Mouse (Mus musculus) forebrain, embryonic 14.5 days (tissue): ENCODE data around the gene Epc2. TPM values are rescaled to one million over a fixed set of nuclear protein-coding genes. Genes with fewer than 3 reads are reported as not detected.

ENCODE experiments used
- ATAC-seq: fragments of 200-750 bp; cut with Nextera tagmentation; 2 replicates; pipeline ENCODE4 v1.8.0; 2017; ENCODE audit warnings: mild to moderate bottlenecking, moderate library complexity
- DNase-seq: peaks from one replicate; pipeline ENCODE4 v3.0.0-alpha.2; 2015; ENCODE audit warnings: low spot score
- H3K27ac ChIP-seq: fragments of 300-500 bp; sonication (generic); 2 replicates; pipeline ENCODE4 v1.5.1; 2014; ENCODE audit warnings: low read depth, mild to moderate bottlenecking, control low read depth, low read length, moderate library complexity
- H3K27me3 ChIP-seq: fragments of 300-500 bp; sonication (generic); replicated peaks from 2 replicates; pipeline ENCODE4 v1.6.1; 2014; ENCODE audit warnings: low read length, control low read depth, mixed read lengths; ENCODE audit not compliant: control insufficient read depth, insufficient read depth
- H3K36me3 ChIP-seq: fragments of 300-500 bp; sonication (generic); 2 replicates; pipeline ENCODE4 v1.6.1; 2014; ENCODE audit warnings: low read length, control low read depth; ENCODE audit not compliant: control insufficient read depth, insufficient read depth
- H3K4me1 ChIP-seq: fragments of 300-500 bp; sonication (generic); 2 replicates; pipeline ENCODE4 v1.6.1; 2014; ENCODE audit warnings: antibody characterized with exemption, low read length, control low read depth; ENCODE audit not compliant: control insufficient read depth, insufficient read depth
- H3K4me2 ChIP-seq: fragments of 300-500 bp; sonication (generic); 2 replicates; pipeline ENCODE4 v1.6.1; 2014; ENCODE audit warnings: mild to moderate bottlenecking, control low read depth, low read length
- H3K4me3 ChIP-seq: fragments of 300-500 bp; sonication (generic); 2 replicates; pipeline ENCODE4 v1.5.1; 2014; ENCODE audit warnings: low read depth, low read length, control low read depth
- H3K9ac ChIP-seq: fragments of 300-500 bp; sonication (generic); 2 replicates; pipeline ENCODE4 v1.6.1; 2014; ENCODE audit warnings: mild to moderate bottlenecking, low read length, control low read depth, moderate library complexity
- H3K9me3 ChIP-seq: fragments of 300-500 bp; sonication (generic); replicated peaks from 2 replicates; pipeline ENCODE4 v1.6.1; 2016; ENCODE audit warnings: low read length, control low read depth, mixed read lengths; ENCODE audit not compliant: control insufficient read depth
- WGBS: fragments of 180-500 bp; shearing (Covaris S2); extraction: QIAGEN DNeasy Blood & Tissue Kit; methylation state at CpG from one replicate; pipeline ENCODE4 v1.1.7; 2014; 5-methylcytosine and 5-hydroxymethylcytosine counted together
- polyA plus RNA-seq: library from polyadenylated mRNA; unstranded; fragments of >200 nt; fragmentation: Nextera tagmentation; extraction: Ambion mirVana; gene quantifications from 2 replicates; pipeline ENCODE4 v1.2.1, GENCODE M21; 2014

Epc2 gene
- polyA plus RNA-seq, result 20.7 and 23.3 TPM in 2 replicates

GRCm38 (mm10) chr2:49450931-49451636 lies at the start of gene Epc2:
TSS of gene Epc2 (plus strand) at chr2:49451486.
- no peaks in the 10 kb centered on the region for H3K27me3 ChIP-seq
- peak within 1 kb of the TSS; percentile 100 for H3K27ac ChIP-seq
- ATAC-seq, result peak; percentile 83
- peak within 1 kb of the TSS; percentile 94 for H3K4me3 ChIP-seq
- 0% methylated on average over 55 of the region's 88 CpGs for WGBS
- H3K9me3 ChIP-seq, result no peaks in the 10 kb centered on the region
- peak; percentile 90 for DNase-seq
- peak within 1 kb of the TSS; percentile 97 for H3K9ac ChIP-seq
- H3K4me1 ChIP-seq, result peaks cover 15% of the 10 kb centered on the region
- H3K4me2 ChIP-seq, result peak within 1 kb of the TSS; percentile 73
- no peaks in the 10 kb centered on the region for H3K36me3 ChIP-seq

DNA sequence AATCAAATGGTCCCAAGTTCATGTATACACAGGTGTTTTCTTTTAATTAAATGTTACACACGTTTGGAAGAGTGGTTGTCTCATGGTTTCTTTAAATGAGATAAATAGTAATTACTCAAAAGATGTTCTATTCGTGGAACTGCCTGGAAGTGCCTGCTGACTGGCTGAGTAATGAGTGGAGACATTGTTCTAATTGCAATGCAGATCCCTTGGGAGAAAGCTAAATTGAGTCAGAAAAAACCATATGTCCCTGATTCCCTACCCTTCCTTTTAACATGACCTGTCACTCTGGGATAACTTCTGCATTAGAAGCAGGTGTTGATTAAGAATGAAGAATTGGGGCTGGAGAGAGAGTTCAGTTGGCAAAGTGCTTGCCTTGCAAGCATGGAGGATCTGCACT lies 45.3 kb upstream of the Epc2 start:
- Histone ChIP-seq H3K4me1 (no peaks in the 10 kb centered on the region), H3K9ac (no peak overlapping the region), H3K4me2 (no peak overlapping the region), H3K9me3 (no peaks in the 10 kb centered on the region), H3K36me3 (no peaks in the 10 kb centered on the region), H3K4me3 (no peak overlapping the region), H3K27me3 (no peaks in the 10 kb centered on the region), H3K27ac (no peak overlapping the region)
- DNase-seq (no peak), ATAC-seq (no peak)
- 28% methylated on average over 2 of the region's 2 CpGs for WGBS

- Histone ChIP-seq H3K36me3 (no peaks in the 10 kb centered on the region), H3K27ac (no peak overlapping the region), H3K9me3 (no peaks in the 10 kb centered on the region), H3K27me3 (no peaks in the 10 kb centered on the region), H3K4me1 (no peaks in the 10 kb centered on the region), H3K9ac (no peak overlapping the region), H3K4me2 (no peak overlapping the region), H3K4me3 (no peak overlapping the region)
- 87% methylated on average over 5 of the region's 5 CpGs for WGBS
- no peak for ATAC-seq
- DNase-seq, result no peak
Measured at GRCm38 (mm10) chr2:49411685-49412084, 39.6 kb upstream of the Epc2 start.

GRCm38 (mm10) chr2:49412576-49412975 lies 38.7 kb upstream of the Epc2 start:
- H3K4me3 ChIP-seq, result no peak overlapping the region
- no peaks in the 10 kb centered on the region for H3K27me3 ChIP-seq
- WGBS, result 72% methylated on average over 6 of the region's 6 CpGs
- no peak overlapping the region for H3K27ac ChIP-seq
- no peaks in the 10 kb centered on the region for H3K4me1 ChIP-seq
- no peaks in the 10 kb centered on the region for H3K9me3 ChIP-seq
- H3K36me3 ChIP-seq, result no peaks in the 10 kb centered on the region
- DNase-seq (no peak), ATAC-seq (no peak)
- no peak overlapping the region for H3K9ac ChIP-seq
- H3K4me2 ChIP-seq, result no peak overlapping the region

DNA sequence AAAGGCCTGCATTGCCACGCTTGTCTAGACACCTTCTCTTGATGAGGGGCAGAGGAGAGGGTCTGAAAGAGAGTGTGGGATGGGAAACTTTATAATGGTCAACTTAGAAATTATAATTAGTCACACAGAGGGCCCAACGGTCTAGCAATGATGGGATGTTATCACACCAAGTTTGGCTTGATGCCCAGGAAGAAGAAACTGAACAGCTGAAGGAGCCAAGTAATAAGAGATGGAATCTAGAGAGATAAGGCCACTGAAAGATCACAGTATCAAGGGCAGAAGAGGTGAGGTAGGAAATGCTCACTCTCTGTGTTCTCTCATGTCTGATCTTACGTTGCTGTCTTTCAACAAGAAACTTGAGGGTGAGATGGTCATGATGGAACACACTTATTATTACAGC lies 35.4 kb upstream of the Epc2 start:
- DNase-seq (no peak), ATAC-seq (no peak)
- Histone ChIP-seq H3K4me2 (no peak overlapping the region), H3K9ac (no peak overlapping the region), H3K36me3 (no peaks in the 10 kb centered on the region), H3K9me3 (no peaks in the 10 kb centered on the region), H3K27me3 (no peaks in the 10 kb centered on the region), H3K4me3 (no peak overlapping the region), H3K4me1 (no peaks in the 10 kb centered on the region), H3K27ac (no peak overlapping the region)
- 65% methylated on average over 3 of the region's 3 CpGs for WGBS

GRCm38 (mm10) chr2:49417018-49417604 lies 34.2 kb upstream of the Epc2 start:
- DNase-seq (no peak), ATAC-seq (no peak)
- H3K36me3 ChIP-seq, result no peaks in the 10 kb centered on the region
- H3K9ac ChIP-seq, result no peak overlapping the region
- no peak overlapping the region for H3K4me3 ChIP-seq
- H3K4me2 ChIP-seq, result no peak overlapping the region
- H3K9me3 ChIP-seq, result no peaks in the 10 kb centered on the region
- no peak overlapping the region for H3K27ac ChIP-seq
- WGBS, result 91% methylated on average over 10 of the region's 10 CpGs
- no peaks in the 10 kb centered on the region for H3K27me3 ChIP-seq
- H3K4me1 ChIP-seq, result no peaks in the 10 kb centered on the region

- Histone ChIP-seq H3K27ac (no peak overlapping the region), H3K4me2 (no peak overlapping the region)
- 87% methylated on average over 3 of the region's 3 CpGs for WGBS
Measured at GRCm38 (mm10) chr2:49420396-49420795, 30.9 kb upstream of the Epc2 start.

GRCm38 (mm10) chr2:49423857-49424256 lies 27.4 kb upstream of the Epc2 start:
- DNase-seq (no peak), ATAC-seq (no peak)
- no peaks in the 10 kb centered on the region for H3K4me1 ChIP-seq
- no peaks in the 10 kb centered on the region for H3K27me3 ChIP-seq
- no peak overlapping the region for H3K4me2 ChIP-seq
- H3K36me3 ChIP-seq, result no peaks in the 10 kb centered on the region
- H3K9ac ChIP-seq, result no peak overlapping the region
- no peak overlapping the region for H3K27ac ChIP-seq
- WGBS, result 81% methylated on average over 2 of the region's 2 CpGs
- H3K9me3 ChIP-seq, result no peaks in the 10 kb centered on the region
- no peak overlapping the region for H3K4me3 ChIP-seq

More at GRCm38 (mm10) chr2:49420396-49420795, 30.9 kb upstream of the Epc2 start:
- Histone ChIP-seq H3K27me3 (no peaks in the 10 kb centered on the region), H3K4me3 (no peak overlapping the region), H3K4me1 (no peaks in the 10 kb centered on the region), H3K9ac (no peak overlapping the region), H3K36me3 (no peaks in the 10 kb centered on the region), H3K9me3 (no peaks in the 10 kb centered on the region)
- DNase-seq (no peak), ATAC-seq (no peak)

DNA sequence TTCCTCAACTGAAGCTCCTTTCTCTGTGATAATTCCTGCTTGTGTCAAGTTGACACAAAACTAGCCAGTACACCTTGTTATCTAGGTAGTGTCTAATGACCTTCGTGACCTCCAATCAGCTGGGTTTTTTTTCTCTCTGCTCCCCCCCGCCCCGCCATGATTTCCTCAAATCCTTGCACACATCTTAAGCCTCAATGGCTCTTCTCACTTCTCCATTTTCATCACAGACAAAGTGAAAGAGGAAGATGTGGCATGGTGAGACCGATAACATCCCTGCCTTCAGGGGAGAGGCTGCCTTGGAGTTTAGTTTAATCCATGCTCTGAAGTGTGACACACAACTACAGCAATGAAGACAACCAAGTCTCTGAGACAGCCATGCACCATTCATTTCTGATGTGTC lies 26.5 kb upstream of the Epc2 start:
- DNase-seq (no peak), ATAC-seq (no peak)
- H3K9ac ChIP-seq, result no peak overlapping the region
- H3K36me3 ChIP-seq, result no peaks in the 10 kb centered on the region
- no peaks in the 10 kb centered on the region for H3K27me3 ChIP-seq
- no peaks in the 10 kb centered on the region for H3K9me3 ChIP-seq
- no peak overlapping the region for H3K4me2 ChIP-seq
- WGBS, result 93% methylated on average over 4 of the region's 4 CpGs
- no peak overlapping the region for H3K27ac ChIP-seq
- no peaks in the 10 kb centered on the region for H3K4me1 ChIP-seq
- no peak overlapping the region for H3K4me3 ChIP-seq
